Comparison of ENCODE assay signal across 17 mouse cellular contexts in the genomic region with DNA sequence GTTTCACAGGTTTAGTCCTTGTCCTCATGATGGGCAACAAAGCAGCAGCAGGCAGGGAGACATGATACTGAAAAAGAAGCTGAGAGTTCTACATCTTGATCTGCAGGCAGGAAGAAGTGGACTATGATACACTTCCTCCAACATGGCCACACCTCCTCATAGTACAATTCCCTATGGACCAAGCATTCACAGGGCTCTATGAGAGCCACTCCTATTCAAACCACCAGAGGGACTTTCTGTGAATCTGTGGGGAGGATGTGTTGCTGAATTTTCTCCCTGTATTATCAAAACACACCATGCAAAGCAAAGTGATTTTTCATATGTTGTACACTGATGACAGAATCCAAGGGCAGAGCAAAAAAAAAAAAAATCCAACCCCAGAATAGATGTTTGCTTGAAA.
"Had no signal": no experiment of that assay in that cellular context is flagged by ENCODE, and none has a peak within 500 bp of the region (broad histone marks: within the 10 kb centered on the region; RNA-seq: fewer than 3 reads in every experiment).

No protein-coding gene starts in this region.

- H3K27me3 ChIP-seq: limb, embryonic 15.5 days; liver, embryonic 12.5 days; neural tube, embryonic 15.5 days had no signal

- H3K4me1 ChIP-seq: limb, embryonic 15.5 days; liver, embryonic 12.5 days; midbrain, embryonic 10.5 days; neural tube, embryonic 15.5 days had no signal

- ATAC-seq: liver, embryonic 12.5 days had no signal

- H3K36me3 ChIP-seq: limb, embryonic 15.5 days; liver, embryonic 12.5 days; midbrain, embryonic 10.5 days; neural tube, embryonic 15.5 days had no signal

- H3K9me3 ChIP-seq: limb, embryonic 15.5 days; liver, embryonic 12.5 days; midbrain, embryonic 10.5 days; neural tube, embryonic 15.5 days had no signal

- DNase-seq: kidney, adult 9 months; kidney, postnatal 10 days; kidney, postnatal 4 days; lung, embryonic 14.5 days; lung, postnatal 10 days; lung, postnatal 4 days; midbrain, embryonic 14.5 days; right cerebral cortex, adult 18-20 months; right cerebral cortex, postnatal 25 days; thymus, adult 18-20 months; thymus, postnatal 25 days had no signal

- H3K27ac ChIP-seq: left cerebral cortex, adult 2 months; limb, embryonic 15.5 days; liver, embryonic 12.5 days; midbrain, embryonic 10.5 days; neural tube, embryonic 15.5 days had no signal

- H3K4me3 ChIP-seq: left cerebral cortex, adult 2 months; limb, embryonic 15.5 days; liver, embryonic 12.5 days; midbrain, embryonic 10.5 days; myocyte; neural tube, embryonic 15.5 days had no signal

- H3K4me2 ChIP-seq: limb, embryonic 15.5 days; liver, embryonic 12.5 days; lung, embryonic 14.5 days; neural tube, embryonic 15.5 days had no signal

- H3K9ac ChIP-seq: limb, embryonic 15.5 days; liver, embryonic 12.5 days; lung, embryonic 14.5 days; neural tube, embryonic 15.5 days had no signal
